Mouse (Mus musculus) right cerebral cortex, postnatal 25 days (tissue): ENCODE results near the gene Cbln3.
A peak's percentile ranks its signal among the peaks of the same experiment; 100 is the strongest.

Experiments used
- DNase-seq: peaks from one replicate; pipeline ENCODE4 v3.0.0; 2022

Cbln3 gene

GRCm38 (mm10) chr14:55878316-55878940, 5.8 kb downstream of the Cbln3 start:
- no peak for DNase-seq

- DNase-seq = no peak
Measured at GRCm38 (mm10) chr14:55877469-55878315, 6.5 kb downstream of the Cbln3 start.

GRCm38 (mm10) chr14:55873714-55874683, 10.2 kb downstream of the Cbln3 start:
- peak; percentile 77 for DNase-seq

GRCm38 (mm10) chr14:55873242-55873713, 10.9 kb downstream of the Cbln3 start:
- DNase-seq = no peak

DNA sequence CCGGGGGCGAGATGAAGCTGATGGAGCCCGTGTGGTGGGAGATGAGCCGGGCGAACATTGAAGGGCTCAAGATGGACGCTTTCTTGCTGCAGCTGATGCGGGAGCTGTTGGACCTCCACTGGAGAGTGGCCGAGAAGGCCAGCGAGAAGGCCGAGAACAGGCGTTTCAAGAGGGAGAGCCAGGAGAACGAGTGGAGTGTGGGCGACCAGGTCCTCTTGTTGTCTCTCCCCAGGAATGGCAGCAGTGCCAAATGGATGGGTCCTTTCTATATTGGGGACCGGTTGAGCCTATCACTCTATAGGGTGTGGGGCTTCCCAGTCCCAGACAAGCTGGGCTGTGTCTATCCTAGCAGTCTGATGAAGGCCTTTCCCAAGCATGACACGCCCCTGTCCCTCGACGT, 11.6 kb downstream of the Cbln3 start:
- no peak for DNase-seq

- no peak for DNase-seq
Measured at GRCm38 (mm10) chr14:55872039-55872438, 12.2 kb downstream of the Cbln3 start.

- DNase-seq = no peak
Measured at GRCm38 (mm10) chr14:55869538-55869937, 14.7 kb downstream of the Cbln3 start.

DNA sequence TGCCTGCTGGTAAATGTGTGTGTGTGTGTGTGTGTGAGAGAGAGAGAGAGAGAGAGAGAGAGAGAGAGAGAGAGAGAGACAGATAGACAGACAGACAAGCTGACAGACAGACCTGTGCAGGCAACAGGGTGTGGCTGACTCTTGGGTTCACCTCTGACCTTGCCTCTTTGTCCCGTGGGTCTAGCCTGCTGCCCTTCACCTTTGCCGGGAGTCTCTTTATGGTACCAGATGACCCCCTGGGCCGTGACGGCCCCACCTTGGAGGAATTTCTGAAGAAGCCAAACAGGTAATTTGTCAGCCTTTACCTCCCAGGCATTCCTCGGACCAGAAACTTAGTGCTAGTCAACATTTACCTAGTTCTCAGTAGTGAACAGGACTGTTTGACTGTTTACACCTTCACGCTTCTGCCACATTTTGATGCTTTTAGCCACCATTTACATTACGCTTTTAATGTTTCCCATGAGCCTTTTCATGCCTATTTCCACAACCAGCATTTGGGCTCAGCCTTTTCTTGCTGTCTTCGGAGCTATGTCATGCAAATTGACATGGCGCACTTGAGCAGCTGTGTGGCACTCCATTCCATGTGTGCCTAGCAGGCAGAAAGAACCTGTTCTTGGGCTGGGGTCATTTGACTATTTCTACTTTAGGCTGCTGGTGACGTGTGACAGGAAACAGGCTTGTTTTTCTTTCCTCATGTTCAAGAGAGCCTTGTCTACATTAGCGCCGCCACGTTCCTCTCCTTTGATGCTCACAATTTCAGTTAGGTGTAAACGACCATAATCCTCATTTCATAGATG, 15.8 kb downstream of the Cbln3 start:
- DNase-seq = no peak

GRCm38 (mm10) chr14:55866962-55867361, 17.2 kb downstream of the Cbln3 start:
- peak; percentile 61 for DNase-seq

GRCm38 (mm10) chr14:55863773-55864172, 20.4 kb downstream of the Cbln3 start:
- DNase-seq = peak; percentile 45

GRCm38 (mm10) chr14:55862970-55863369, 21.2 kb downstream of the Cbln3 start:
- DNase-seq = no peak

DNA sequence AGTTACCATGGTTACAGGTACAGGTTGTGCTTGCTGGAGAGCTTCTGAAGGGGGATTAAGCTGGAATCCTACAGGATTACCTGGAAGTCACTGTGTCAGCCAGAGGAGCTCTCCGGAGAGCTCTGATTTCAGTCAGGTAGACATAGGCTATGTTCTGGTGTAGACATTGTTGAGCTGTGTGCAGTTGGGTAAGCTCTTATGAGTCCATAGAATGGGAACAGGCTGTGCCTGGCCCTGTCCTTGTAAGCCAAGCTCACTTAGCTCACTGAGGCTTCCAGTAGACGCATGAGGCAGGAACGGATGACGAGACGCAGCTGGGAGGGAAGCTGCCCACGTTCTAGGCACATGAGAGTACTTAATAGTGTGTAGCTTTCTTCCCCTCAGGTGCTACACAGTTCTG, 22.0 kb downstream of the Cbln3 start:
- no peak for DNase-seq

- no peak for DNase-seq
Measured at GRCm38 (mm10) chr14:55857588-55857987, 26.6 kb downstream of the Cbln3 start.

- DNase-seq = no peak
Measured at GRCm38 (mm10) chr14:55855101-55855561, 29.1 kb downstream of the Cbln3 start.

DNA sequence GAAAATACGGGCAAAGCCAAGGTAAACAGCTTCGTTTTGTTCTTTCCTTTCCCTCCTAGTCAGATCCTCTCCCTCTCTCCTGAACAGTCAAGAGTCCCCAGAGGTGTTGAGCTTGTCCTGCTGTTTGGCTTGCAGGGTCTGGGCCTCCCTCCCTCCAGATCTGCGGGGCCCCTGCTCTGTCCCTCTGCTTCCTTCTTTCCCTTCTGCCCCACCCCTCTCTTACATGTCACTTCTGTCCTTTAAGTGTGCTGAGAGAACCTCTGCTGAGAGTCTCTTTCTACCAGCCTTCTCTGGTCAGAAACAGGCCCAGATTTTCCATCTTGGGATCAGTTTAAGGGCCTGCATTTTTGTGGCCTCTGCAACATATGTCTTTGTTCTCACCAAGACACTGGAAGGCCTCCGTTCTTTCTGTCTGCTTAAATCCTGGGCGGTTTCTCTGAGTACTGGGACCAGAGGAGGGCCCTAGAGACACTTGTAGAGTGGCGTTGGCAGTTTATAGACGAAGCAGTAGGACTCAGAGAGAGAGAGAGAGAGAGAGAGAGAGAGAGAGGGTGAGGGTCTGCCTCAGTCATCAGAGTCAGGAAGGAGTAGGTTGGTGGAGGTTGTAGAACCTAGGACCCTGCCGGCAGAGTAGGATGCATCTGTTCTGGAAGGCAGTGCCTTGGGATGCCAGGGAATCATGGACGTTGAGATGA, 29.6 kb downstream of the Cbln3 start:
- DNase-seq = no peak

DNA sequence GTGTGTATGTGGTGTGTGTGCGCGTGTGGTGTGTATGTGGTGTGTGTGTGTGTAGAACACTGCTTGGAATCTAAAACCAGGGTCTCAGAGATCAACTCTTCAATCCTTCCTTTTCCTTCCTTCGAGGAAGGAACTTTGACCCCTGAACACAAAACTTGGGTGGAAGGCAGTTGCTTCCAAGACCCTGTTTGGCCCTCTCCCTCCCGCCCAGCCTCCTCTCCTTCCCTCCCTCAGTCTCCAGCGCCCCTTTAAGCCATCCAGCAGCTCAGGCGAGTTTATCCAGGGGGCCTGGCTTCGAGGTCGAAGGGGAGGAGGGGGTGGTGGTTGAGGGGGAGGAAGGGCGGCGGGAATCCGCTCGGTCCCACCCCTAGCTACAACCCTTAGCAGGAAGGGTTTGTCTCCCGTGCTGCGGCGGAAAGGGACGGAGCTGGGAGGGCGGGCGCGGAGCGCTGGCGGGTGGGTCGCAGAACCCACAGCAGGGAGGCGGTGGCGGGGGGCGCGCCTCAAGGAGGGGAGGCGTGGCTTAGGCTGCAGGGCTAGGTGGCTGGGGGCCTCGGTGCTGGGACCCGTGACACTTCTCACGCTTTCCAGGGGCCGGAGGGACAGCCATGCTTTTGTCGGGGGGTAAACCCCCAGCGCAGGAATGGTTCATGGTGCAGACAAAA, 30.4 kb downstream of the Cbln3 start, which contains the start of gene Nynrin:
Nynrin (plus strand) TSS at position 390 of the 665 bp plus-strand sequence.
- DNase-seq = peak; percentile 31

- DNase-seq = no peak
Measured at GRCm38 (mm10) chr14:55852646-55853551, 31.3 kb downstream of the Cbln3 start.

DNA sequence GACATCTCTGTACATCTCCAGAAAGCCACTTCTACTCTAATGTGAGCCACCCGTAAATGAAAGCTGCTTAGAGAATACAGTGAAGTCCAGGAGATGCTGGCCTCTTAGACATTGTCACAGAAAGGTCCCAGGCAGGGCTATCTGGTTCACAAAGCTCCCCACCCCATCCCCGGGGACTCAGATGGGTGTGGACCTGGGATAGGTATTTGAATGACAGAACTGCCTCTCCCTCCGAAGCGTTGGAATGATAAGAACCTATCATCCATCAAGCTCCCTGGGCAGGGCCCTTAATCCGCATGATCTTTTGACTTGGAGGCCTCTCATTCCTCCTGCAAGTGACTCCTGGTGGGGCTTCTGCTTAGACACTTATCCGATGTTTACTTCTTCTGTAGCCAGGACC, 33.3 kb downstream of the Cbln3 start:
- no peak for DNase-seq

- no peak for DNase-seq
Measured at GRCm38 (mm10) chr14:55845506-55846294, 38.5 kb downstream of the Cbln3 start.
